Mouse (Mus musculus) central nervous system, embryonic 11.5 days (tissue): ENCODE measurements around the gene Rtn1. TPM values are rescaled to one million over a fixed set of nuclear protein-coding genes. Genes with fewer than 3 reads are reported as not detected.

Experiments
- polyA plus RNA-seq: library from polyadenylated mRNA; depleted of rRNA; stranded (reverse); fragments of >200 nt; gene quantifications from 2 replicates; pipeline ENCODE4 v1.2.3, GENCODE M21; 2012; rRNA removed

Rtn1 gene
- 166 and 180 TPM in 2 replicates for polyA plus RNA-seq

GRCm38 (mm10) chr12:72408954-72409353 lies at the start of gene Rtn1:
Rtn1 (minus strand) TSS chr12:72409054.

DNA sequence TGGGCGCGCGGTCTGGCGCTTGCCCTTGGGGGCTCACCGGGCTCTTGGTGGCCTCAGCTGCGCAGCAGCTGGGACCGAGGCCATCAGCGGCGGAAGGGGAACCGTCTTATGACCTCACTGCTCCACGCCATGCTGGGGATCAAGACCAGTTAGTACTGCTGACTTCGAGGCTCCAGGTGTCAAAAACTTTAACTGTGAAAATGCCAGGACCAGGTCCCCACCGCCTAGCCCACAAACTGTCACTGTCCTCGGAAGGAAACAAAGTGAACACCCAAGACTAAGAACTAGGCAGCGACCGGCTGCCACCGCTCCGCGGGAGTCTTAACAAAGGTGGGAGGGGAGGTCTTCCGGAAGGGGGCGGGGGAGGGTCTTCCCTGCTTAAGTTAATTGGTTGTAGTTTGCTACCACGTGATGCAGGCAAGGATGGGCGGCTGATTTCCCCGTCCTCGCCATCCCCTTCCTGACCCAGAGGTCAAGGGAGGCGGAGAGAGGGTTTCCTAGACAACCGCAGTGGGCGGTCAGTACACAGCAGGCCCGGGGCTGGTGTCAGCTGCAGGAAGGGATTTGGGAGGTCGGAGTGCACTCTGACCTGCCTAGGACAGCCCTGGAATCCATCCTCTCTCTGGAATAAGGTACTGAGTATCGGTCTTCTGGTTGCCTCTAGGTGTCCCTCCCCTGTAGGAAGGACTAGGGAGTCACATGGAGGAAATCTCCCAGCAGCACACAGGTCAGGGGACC lies 33.2 kb upstream of the Rtn1 start, which contains the start of gene Lrrc9:
Gene Lrrc9, plus strand, starts transcription at position 28 of the 738 bp plus-strand sequence.

GRCm38 (mm10) chr12:72184929-72185328 lies 223.9 kb downstream of the Rtn1 start, which contains the start of gene Ccdc175:
Ccdc175 (minus strand) TSS chr12:72185029.

Other genes with a start within 250 kb of the Rtn1 start
- not detected in 2 replicates for gene Ccdc175, start 224.0 kb downstream of the Rtn1 start, polyA plus RNA-seq
- 1.7 and 1.8 TPM in 2 replicates for gene Lrrc9, start 32.8 kb upstream of the Rtn1 start, polyA plus RNA-seq
- gene Pcnx4, start 127.3 kb upstream of the Rtn1 start, polyA plus RNA-seq, result 8.2 and 12.4 TPM in 2 replicates
- not detected in 2 replicates for gene Gm4756, start 240.6 kb upstream of the Rtn1 start, polyA plus RNA-seq